Mouse (Mus musculus) adrenal gland, adult 2 months (tissue): ENCODE data around the gene Rgs8. TPM values are rescaled to one million over a fixed set of nuclear protein-coding genes. Genes with fewer than 3 reads are reported as not detected.

ENCODE experiments used
- DNase-seq: peaks from one replicate; pipeline ENCODE4 v3.0.0; 2021
- polyA plus RNA-seq: library from polyadenylated mRNA; depleted of rRNA; stranded (reverse); fragments of >200 nt; gene quantifications from 2 replicates; pipeline ENCODE4 v1.2.3, GENCODE M21; 2012
- total RNA-seq, 2 experiments: library from RNA; stranded (reverse); gene quantifications; 2 replicates each; pipeline ENCODE4 v1.2.3; 2021

The Rgs8 gene
- total and polyA plus RNA-seq, 3 experiments = 0.02 to 0.10 TPM; not detected in 1

GRCm38 (mm10) chr1:153704996-153705395, 52.2 kb downstream of the Rgs8 start:
- DNase-seq = no peak

GRCm38 (mm10) chr1:153708626-153709025, 55.8 kb downstream of the Rgs8 start:
- no peak for DNase-seq

GRCm38 (mm10) chr1:153709451-153709850, 56.6 kb downstream of the Rgs8 start:
- DNase-seq = no peak

GRCm38 (mm10) chr1:153711544-153712262, 58.9 kb downstream of the Rgs8 start:
- DNase-seq = no peak

GRCm38 (mm10) chr1:153712633-153713032, 59.8 kb downstream of the Rgs8 start:
- no peak for DNase-seq

DNA sequence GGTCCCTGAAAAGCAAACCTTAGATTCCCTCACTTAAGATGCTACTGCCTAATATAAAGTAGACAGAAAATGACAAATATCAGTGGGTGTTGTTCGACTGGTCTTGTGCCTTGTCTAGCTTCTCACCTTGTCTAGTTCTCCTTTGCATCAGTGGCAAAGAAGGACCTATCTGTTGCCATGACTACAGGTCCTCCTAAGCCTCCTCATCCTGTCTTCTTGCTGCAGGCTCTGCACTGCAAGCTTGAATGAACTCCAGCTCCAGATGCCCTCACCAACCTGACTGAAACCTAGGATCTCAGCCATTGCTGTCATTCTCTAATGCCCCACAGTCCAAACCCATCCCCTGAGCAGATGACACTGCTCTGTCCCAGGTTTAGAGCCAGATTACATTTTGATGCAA, 65.2 kb downstream of the Rgs8 start:
- no peak for DNase-seq

DNA sequence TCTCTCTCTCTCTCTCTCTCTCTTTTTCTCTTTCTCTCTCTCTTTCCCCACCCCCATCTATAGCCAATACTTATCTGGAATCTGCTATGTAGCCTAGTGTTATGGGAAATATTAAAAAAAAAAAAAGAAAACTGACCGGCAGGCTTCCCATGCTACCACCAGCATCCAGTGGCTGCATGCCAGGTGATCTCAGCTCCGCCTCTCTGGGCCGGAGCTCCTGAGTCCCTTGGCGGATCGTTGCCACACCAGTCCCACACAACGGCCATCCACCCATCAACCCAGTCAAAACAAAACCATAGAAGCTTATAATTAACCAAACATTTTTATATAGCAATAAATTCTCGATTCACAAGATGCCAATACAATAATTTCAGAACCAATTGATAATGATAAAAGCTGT, 68.1 kb downstream of the Rgs8 start:
- peak; percentile 39 for DNase-seq

- no peak for DNase-seq
These were observed 68.9 kb downstream of the Rgs8 start for GRCm38 (mm10) chr1:153721565-153722310.

- DNase-seq = no peak
These were observed 70.6 kb downstream of the Rgs8 start for GRCm38 (mm10) chr1:153723426-153723825.

DNA sequence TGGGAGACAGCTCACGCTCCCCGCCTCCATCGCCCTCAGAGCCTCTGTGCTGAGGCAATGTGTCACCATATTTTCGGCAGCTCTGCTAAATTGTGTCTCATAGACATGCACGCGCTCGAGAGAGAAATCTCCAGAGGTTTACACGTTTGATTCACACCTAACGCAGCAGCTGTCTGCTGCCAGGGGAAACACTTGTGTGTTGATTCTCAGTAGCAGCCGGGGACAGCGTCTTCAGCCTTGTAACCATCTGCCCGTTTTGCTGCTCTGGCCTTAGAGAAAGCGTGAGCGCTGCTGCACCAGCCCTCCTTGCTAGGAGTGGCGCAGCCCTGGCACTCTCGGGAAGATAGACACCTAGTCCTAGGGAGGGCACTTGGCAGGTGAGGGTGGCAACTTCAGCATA, 73.8 kb downstream of the Rgs8 start:
- no peak for DNase-seq

DNA sequence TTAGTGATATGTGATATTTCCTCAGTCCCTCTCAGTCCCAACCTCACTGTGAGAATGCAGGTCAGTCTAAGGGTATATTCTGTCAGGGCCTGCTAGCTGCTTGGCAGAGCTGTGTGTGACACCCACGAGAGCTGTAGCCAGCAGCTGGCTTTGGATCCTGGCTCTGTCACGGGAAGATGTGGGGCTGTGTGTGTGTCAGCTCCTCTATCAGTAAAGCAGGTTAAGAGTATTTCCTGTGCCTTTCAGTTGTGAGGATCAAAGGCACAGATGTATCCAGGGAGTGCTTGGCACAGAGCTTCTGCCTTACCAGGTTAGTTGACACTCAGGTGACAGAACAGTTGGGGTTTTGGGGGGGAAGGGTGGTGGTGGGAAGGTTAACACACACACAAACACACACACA, 77.0 kb downstream of the Rgs8 start:
- DNase-seq = no peak

DNA sequence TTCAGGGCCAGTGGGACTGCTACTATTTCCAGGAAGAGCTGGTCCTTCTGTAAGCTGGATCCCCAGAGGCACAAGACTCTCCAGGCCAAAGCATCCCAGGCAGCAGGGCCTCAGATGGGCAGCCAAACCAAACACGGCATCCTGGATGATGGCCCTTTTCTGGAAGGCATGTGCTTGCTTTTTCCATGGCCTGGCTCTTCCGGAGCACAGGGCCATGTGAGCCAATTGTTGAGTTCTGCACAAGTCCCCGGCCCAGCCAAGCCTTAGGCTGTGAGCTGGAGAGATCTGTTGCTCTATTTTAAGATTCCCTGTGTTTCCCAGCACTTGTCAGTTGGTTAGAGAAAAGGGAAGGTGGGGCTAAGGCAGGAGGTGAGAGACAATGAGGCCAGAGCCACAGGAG, 77.8 kb downstream of the Rgs8 start:
- DNase-seq = peak; percentile 46

GRCm38 (mm10) chr1:153733181-153733580, 80.4 kb downstream of the Rgs8 start:
- no peak for DNase-seq

DNA sequence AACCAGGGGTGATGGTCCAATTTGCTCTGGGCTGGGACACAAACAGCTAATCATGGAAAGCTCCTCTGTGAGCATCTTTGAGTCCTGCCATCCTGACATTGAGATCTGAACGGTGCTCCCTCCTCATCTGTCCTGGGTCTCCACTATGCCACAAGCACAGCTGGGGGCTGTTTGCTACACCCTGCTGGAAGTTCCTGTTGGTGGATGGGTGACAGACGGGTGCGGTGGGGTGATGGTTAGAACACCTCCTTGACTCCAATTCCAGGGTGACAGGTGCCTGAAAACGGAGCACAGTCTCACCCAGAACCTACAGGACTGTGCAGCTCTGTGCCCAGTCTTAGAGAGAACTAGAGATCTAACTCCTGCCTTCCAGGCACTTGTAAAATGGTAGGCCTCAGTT, 82.0 kb downstream of the Rgs8 start:
- no peak for DNase-seq

DNA sequence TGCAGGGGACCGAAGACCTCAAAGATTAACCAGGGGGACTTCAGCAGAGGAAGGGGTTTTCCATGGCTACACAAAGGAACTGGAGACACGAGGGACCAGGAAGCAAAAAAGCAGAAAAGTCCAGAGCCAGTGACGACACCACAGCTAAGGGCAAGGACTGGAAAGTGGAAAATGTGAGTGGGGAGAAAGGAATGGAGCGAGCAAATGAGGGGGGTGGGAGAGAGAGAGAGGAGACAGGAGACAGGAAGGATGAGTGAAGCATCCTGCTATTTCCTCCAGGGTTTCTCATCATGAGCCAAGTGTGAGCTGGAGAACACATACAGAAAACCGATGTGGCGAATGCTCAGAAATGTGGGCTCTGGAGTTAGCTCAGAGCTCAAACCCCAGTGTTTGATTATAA, 83.3 kb downstream of the Rgs8 start:
- no peak for DNase-seq

- no peak for DNase-seq
These were observed 84.6 kb downstream of the Rgs8 start for GRCm38 (mm10) chr1:153737101-153738085.

- DNase-seq = no peak
These were observed 86.7 kb downstream of the Rgs8 start for GRCm38 (mm10) chr1:153739437-153740015.

GRCm38 (mm10) chr1:153740145-153740544, 87.3 kb downstream of the Rgs8 start, which contains the start of gene Rgs16:
TSS of gene Rgs16 (plus strand) at chr1:153740349.
- DNase-seq = peak; percentile 93

GRCm38 (mm10) chr1:153740775-153741400, 88.1 kb downstream of the Rgs8 start:
- no peak for DNase-seq

DNA sequence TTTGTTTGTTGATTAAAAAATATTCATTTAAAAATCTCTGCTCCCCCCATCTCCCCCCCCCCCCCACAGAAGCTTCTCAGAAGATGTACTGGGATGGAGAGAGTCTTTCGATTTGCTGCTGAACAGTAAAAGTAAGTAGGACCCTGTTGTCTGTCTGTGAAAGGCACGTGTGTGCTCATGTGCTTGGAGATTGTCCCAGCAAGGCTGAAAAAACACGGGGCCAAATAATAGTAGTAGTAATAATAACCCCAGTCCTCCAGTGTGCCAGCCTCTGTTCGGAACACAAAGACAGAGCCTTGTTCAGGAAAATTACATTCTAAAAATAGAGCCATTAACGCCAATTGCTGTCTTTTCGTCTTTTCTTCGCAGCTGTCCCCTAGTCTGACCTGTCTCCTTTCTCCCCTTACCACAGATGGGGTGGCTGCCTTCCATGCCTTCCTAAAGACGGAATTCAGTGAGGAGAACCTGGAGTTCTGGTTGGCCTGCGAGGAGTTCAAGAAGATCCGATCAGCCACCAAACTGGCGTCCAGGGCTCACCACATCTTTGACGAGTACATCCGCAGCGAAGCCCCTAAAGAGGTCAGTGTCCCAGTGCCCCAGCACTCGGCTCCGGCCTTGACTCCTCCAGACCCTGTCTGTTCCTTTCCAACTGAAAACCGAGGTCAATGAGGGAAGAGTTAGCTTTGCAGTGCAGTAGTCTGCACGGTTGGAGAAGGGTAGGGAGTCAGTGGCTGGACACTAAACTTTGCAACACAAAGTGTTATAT, 88.9 kb downstream of the Rgs8 start:
- DNase-seq = no peak
